Mouse (Mus musculus) spleen, adult 2 months (tissue): ENCODE measurements at regions not wholly inside any gene's neighbourhood (a gene's known extent, or its start where the extent isn't known, plus 50 kb on each side); places are given as distances from the start of the nearest gene placed in this dataset.

Experiments
- CTCF ChIP-seq: fragments of 200-500 bp; IDR thresholded peaks from 2 replicates; pipeline ENCODE4 v1.5.1; 2011; ENCODE audit warnings: mild to moderate bottlenecking, inconsistent platforms; ENCODE audit not compliant: insufficient read depth, insufficient read length, insufficient replicate concordance; ENCODE audit errors: extremely low read depth
- POLR2A ChIP-seq: fragments of 200-500 bp; IDR thresholded peaks from 2 replicates; pipeline ENCODE4 v1.6.1; 2011; ENCODE audit warnings: low read depth, low read length, inconsistent platforms

GRCm38 (mm10) chr3:9960696-9961095 is 127.2 kb upstream of the Gm9833 start:
- TF ChIP-seq CTCF (no peak), POLR2A (no peak)
